Mouse (Mus musculus): ENCODE results near the gene 9130023H24Rik.

GRCm38 (mm10) chr7:128276051-128276450 is 38.2 kb upstream of the 9130023H24Rik start:
- TF ChIP-seq CTCF (conservative IDR thresholded peaks at IDR 0.05 in 1 of 2, IDR thresholded peaks at IDR 0.05 in 1 of 2; ENCODE audit: low read depth in 2 of 2, low read length in 2 of 2), result no peak
- TF ChIP-seq BHLHE40 (IDR thresholded peaks at IDR 0.05; ENCODE audit: low read depth, low read length), result no peak
